Comparison of ENCODE assay signal across 8 mouse cellular contexts in the genomic region with DNA sequence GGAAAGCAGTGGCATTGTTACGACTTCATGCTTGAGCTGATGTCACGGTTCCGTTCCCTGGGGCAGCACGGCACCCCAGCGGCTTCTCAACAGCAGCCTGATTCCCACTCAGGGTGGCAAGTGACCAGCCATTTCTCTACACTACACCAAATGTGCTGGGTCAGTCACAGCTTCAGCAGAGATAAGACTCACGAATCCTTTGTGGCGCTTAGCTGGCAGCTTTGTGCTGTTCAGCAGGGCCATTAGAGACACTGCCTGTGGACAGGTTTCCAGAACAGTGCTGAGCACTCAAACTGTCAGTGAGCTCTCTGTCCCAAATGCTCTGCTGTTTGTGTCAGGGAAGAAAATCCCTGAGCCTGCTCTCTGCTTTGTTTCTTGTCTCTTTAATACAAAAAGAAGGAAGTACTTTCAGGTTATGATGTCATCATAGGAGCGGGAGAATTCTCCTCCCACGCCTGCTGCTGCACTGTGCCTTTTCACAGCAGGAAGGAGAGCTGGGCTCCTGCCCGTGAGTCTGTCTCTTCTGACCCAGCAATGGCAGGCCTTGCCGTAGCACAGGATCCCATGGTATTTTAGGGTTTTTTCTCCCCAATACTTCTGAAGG.
DNase-seq lines count a peak whose midpoint lies in the region; ATAC-seq and TF ChIP-seq lines count a peak whose summit lies in the region.

No protein-coding gene starts in this region.

- ATAC-seq in heart, embryonic 12.5 days (ENCODE audit: insufficient number of reproducible peaks, low FRiP score): peak; percentile 58; the same call in 1 of the 2 replicates
- peak; percentile 52; the same call in 1 of the 2 replicates for ATAC-seq in kidney, embryonic 16.5 days (ENCODE audit: low FRiP score, low TSS enrichment)
- no peak for ATAC-seq in midbrain, embryonic 11.5 days (ENCODE audit: low FRiP score)

- H3K4me1 ChIP-seq in thymus, adult 2 months (replicated peaks; ENCODE audit: control insufficient read depth, insufficient read depth, low read length): peaks cover 33% of the 10 kb centered on the region
- H3K4me1 ChIP-seq in heart, embryonic 12.5 days (replicated peaks): peaks cover 44% of the 10 kb centered on the region
- H3K4me1 ChIP-seq in kidney, embryonic 16.5 days (ENCODE audit: insufficient read depth, low read length): peaks cover 40% of the 10 kb centered on the region
- peaks cover 18% of the 10 kb centered on the region for H3K4me1 ChIP-seq in midbrain, embryonic 11.5 days (ENCODE audit: control insufficient read depth, insufficient read depth, low read length)

- H3K4me2 ChIP-seq in heart, embryonic 12.5 days: no peak overlapping the region
- 0 out of 2 replicates have a peak overlapping the region, but pooled peaks have one; percentile 9 for H3K4me2 ChIP-seq in kidney, embryonic 16.5 days (replicated peaks; ENCODE audit: low read depth, low read length)
- no peak overlapping the region for H3K4me2 ChIP-seq in midbrain, embryonic 11.5 days

- H3K36me3 ChIP-seq in thymus, adult 2 months (ENCODE audit: control insufficient read depth, insufficient read depth, low read length): no peaks in the 10 kb centered on the region
- peaks cover 41% of the 10 kb centered on the region for H3K36me3 ChIP-seq in heart, embryonic 12.5 days
- H3K36me3 ChIP-seq in kidney, embryonic 16.5 days (ENCODE audit: insufficient read depth, low read length): peaks cover 16% of the 10 kb centered on the region
- peaks cover 8% of the 10 kb centered on the region; the same call in 1 of the 2 replicates for H3K36me3 ChIP-seq in midbrain, embryonic 11.5 days (ENCODE audit: control insufficient read depth, insufficient read depth, low read length)

- H3K4me3 ChIP-seq in thymus, adult 2 months (ENCODE audit: control insufficient read depth, insufficient read depth, low read length): no peak overlapping the region
- H3K4me3 ChIP-seq in heart, embryonic 12.5 days: no peak overlapping the region
- no peak overlapping the region for H3K4me3 ChIP-seq in kidney, embryonic 16.5 days (ENCODE audit: low read length)
- no peak overlapping the region for H3K4me3 ChIP-seq in midbrain, embryonic 11.5 days (ENCODE audit: low read depth, low read length)

- peak overlapping the region; percentile 29; the same call in 1 of the 2 replicates for H3K27ac ChIP-seq in thymus, adult 2 months (ENCODE audit: control insufficient read depth, insufficient read depth, low read length)
- peak overlapping the region; percentile 78 for H3K27ac ChIP-seq in heart, embryonic 12.5 days (ENCODE audit: poor library complexity, severe bottlenecking)
- peak overlapping the region; percentile 84 for H3K27ac ChIP-seq in kidney, embryonic 16.5 days (ENCODE audit: low read length)
- peak overlapping the region; percentile 59 for H3K27ac ChIP-seq in midbrain, embryonic 11.5 days (ENCODE audit: low read depth, low read length)

- H3K9ac ChIP-seq in heart, embryonic 12.5 days: no peak overlapping the region
- H3K9ac ChIP-seq in kidney, embryonic 16.5 days (replicated peaks; ENCODE audit: low read length): peak overlapping the region; percentile 52
- H3K9ac ChIP-seq in midbrain, embryonic 11.5 days (ENCODE audit: low read length): no peak overlapping the region

- no peaks in the 10 kb centered on the region for H3K9me3 ChIP-seq in heart, embryonic 12.5 days (replicated peaks)
- no peaks in the 10 kb centered on the region for H3K9me3 ChIP-seq in kidney, embryonic 16.5 days (ENCODE audit: low read length)
- no peaks in the 10 kb centered on the region for H3K9me3 ChIP-seq in midbrain, embryonic 11.5 days (ENCODE audit: control insufficient read depth, low read length)

- no peak for TF ChIP-seq POLR2A in thymus, adult 2 months (IDR thresholded peaks at IDR 0.05; ENCODE audit: control insufficient read depth, extremely low read depth, insufficient read depth, low read length, poor library complexity)

- TF ChIP-seq CTCF in thymus, adult 2 months (IDR thresholded peaks at IDR 0.05; ENCODE audit: borderline replicate concordance, control insufficient read depth, extremely low read depth, insufficient read depth, low read length, poor library complexity): no peak

- DNase-seq in thymus, adult 2 months: no peak
- DNase-seq in thymus, postnatal 4 days: no peak
- peak; percentile 75 to 82 for DNase-seq in cerebellum, postnatal 25 days
- peak; percentile 73 for DNase-seq in midbrain, embryonic 11.5 days (ENCODE audit: low spot score, missing footprints)
- no peak for DNase-seq in spleen, postnatal 14 days (ENCODE audit: low spot score in 2 of 2)
- DNase-seq in spleen, postnatal 10 days (ENCODE audit: low spot score in 2 of 2): no peak

- 63% methylated on average over 11 of the region's 11 CpGs for WGBS in thymus, adult 2 months
- 44% methylated on average over 11 of the region's 11 CpGs for WGBS in heart, embryonic 12.5 days
- 33% methylated on average over 11 of the region's 11 CpGs for WGBS in kidney, embryonic 16.5 days
- 58% methylated on average over 11 of the region's 11 CpGs for WGBS in midbrain, embryonic 11.5 days

- no peaks in the 10 kb centered on the region for H3K27me3 ChIP-seq in thymus, adult 2 months (ENCODE audit: control insufficient read depth, insufficient read depth, low read length)
- no peaks in the 10 kb centered on the region for H3K27me3 ChIP-seq in heart, embryonic 12.5 days (replicated peaks)
- no peaks in the 10 kb centered on the region for H3K27me3 ChIP-seq in kidney, embryonic 16.5 days (ENCODE audit: insufficient read depth, low read length)
- H3K27me3 ChIP-seq in midbrain, embryonic 11.5 days (ENCODE audit: control insufficient read depth, insufficient read depth, low read length): no peaks in the 10 kb centered on the region

Comparison
In these comparisons a context has a peak if more than half of its experiments do, and no peak if none do; other contexts are left out.
1. DNase-seq: peak in cerebellum, postnatal 25 days (2 of 2) and midbrain, embryonic 11.5 days (single experiment); none in thymus, adult 2 months (single experiment), thymus, postnatal 4 days (single experiment), spleen, postnatal 14 days (0 of 2) and spleen, postnatal 10 days (0 of 2).
2. H3K27ac ChIP-seq: peak in every context shown above with its lines; median percentile 84 in kidney, embryonic 16.5 days; 78 in heart, embryonic 12.5 days; 59 in midbrain, embryonic 11.5 days; 29 in thymus, adult 2 months.